Mouse (Mus musculus) left cerebral cortex, adult 9 months (tissue): ENCODE data around the gene Exoc6.

Source experiments
- DNase-seq, 2 experiments: peaks; one replicate each; pipeline ENCODE4 v3.0.0; 2022; ENCODE audit warnings: low spot score in 2 of 2

Exoc6 gene

DNA sequence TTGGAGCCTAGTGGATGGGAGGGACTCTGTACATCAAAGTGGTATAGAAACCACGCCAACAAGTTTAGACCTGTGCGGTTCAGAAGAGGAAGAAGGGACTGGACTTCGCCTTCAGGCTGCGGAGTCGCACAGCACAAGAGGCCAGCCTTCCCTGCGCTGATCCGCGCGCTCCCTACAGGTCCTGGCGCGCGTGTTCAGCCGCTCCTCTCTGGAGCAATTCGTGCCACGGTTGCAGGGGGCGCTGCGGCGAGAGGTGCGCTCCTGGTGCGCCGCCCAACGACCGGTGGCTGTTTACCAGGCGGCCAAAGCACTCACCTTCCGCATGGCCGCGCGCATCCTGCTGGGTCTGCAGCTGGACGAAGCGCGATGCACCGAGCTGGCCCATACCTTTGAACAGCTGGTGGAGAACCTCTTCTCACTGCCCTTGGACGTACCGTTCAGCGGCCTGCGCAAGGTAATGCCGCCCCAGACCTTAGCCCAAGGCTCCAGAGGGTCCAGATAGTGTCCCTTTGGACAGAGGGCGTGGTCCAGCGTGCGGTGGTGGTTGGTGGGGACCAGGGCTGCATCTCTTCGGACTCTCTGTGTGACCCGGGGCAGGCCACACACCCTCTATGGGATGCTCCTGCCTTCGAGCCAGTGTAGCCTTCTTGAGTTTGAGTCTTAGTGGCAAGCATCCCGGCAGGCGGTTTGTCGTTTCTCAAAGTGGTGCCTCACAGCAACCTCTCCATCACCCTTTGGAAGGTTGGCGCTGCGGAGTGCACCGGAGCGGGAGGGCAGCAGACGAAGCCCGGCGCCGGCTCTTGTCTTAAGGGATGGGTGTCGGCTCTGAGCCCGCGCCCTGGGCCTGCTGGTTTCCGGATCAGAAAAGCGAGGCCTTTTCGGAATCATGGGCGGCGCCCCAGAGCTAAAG, 137.0 kb downstream of the Exoc6 start:
- DNase-seq = no peak

DNA sequence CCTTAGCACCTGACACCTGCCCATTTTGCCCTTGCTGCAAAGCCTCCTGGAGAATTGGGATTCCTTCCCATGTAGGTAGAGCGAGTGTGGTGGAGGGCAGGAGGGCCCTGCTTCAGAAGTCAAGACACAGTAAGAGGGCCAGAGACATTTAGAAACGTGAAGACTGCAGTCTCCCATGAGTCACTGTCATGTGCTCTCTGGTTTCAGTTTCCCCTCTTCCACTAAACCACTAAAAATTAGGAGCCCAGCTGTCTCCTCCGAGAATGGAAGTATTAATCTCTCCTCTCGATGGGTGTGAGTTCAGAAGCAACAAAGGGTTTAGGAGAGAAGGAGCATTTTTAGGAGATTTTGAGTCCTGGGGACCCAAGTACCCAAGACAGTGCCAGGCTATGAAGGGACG, 139.3 kb downstream of the Exoc6 start:
- no peak for DNase-seq

DNA sequence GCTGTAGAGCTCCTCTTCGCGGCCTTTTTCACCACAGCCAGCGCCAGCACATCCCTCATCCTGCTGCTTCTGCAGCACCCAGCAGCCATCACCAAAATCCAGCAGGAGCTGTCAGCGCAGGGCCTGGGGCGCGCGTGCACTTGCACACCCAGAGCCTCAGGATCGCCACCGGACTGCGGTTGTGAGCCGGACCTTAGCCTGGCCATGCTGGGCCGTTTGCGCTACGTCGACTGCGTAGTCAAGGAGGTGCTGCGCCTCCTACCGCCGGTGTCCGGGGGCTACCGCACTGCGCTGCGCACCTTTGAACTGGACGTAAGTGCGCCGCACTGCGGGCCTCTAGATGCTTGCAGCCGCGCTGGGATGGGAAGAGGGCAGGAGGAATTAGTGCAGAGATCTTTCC, 140.5 kb downstream of the Exoc6 start:
- no peak for DNase-seq

DNA sequence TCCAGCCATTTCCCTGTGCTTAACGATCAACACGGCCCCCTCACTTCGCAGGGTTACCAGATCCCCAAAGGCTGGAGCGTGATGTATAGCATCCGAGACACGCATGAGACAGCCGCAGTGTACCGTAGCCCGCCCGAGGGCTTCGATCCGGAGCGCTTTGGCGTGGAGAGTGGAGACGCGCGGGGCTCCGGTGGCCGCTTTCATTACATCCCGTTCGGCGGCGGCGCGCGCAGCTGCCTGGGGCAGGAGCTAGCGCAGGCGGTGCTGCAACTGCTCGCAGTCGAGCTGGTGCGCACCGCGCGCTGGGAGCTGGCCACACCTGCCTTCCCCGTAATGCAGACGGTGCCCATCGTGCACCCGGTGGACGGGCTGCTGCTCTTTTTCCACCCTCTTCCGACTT, 142.7 kb downstream of the Exoc6 start:
- no peak for DNase-seq

DNA sequence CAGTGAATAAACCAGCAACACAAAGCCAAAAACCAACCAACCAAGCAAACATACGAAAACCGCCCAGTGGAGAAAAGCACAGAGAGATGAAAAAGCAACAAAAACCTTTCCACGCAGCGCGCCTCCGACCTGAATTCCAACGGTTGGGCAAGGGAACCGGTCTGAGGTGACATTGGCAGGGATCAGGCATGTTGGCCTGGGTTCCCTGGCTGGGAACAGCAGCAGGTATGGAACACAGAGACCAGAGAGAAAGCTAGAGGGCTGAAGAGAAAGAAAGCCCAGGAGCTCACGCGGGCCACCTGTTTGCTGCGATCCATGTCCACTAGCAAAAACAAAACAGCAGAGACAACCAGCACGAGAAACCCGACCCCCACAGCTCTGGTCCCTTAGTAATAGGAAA, 144.9 kb downstream of the Exoc6 start:
- DNase-seq = no peak

DNA sequence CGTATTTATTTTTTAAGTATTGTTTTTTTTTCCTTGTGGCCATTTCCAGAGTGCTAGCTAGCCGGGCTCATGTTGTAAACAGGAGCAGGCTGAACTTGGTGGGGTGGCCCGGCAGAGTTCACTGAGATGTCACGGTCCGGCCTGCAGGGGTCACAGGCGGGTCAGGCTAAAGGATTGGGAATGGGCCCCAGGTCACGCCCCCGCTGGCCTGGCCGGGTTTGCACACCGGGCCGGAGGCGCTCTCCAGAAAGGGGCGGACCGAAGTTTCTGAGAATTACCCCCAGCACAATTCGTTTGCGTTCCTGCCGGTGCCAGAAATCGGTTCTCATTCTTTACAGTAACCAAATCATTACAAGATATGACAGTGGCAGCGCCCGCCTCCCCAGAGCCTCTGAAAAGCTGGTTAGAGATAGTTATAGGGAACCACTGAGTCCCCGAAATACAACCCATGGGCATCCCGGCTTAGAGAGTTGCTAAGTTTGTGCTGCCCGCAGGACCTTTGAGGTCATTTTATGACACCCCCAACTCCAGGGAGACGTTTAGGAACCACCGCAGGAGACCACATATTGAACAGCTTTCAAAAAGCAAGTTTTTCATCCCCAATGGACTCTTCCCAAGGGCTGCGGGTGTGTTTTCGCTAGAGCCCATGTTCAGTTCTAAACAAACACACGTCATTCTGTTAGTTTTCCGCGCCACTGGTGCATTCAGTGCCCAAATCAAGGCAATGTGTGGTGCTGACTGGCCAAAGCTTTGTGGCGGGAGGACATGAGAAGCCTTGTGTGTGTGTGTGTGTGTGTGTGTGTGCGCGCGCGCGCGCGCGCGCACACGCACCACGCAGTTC, 145.8 kb downstream of the Exoc6 start:
- no peak for DNase-seq

DNA sequence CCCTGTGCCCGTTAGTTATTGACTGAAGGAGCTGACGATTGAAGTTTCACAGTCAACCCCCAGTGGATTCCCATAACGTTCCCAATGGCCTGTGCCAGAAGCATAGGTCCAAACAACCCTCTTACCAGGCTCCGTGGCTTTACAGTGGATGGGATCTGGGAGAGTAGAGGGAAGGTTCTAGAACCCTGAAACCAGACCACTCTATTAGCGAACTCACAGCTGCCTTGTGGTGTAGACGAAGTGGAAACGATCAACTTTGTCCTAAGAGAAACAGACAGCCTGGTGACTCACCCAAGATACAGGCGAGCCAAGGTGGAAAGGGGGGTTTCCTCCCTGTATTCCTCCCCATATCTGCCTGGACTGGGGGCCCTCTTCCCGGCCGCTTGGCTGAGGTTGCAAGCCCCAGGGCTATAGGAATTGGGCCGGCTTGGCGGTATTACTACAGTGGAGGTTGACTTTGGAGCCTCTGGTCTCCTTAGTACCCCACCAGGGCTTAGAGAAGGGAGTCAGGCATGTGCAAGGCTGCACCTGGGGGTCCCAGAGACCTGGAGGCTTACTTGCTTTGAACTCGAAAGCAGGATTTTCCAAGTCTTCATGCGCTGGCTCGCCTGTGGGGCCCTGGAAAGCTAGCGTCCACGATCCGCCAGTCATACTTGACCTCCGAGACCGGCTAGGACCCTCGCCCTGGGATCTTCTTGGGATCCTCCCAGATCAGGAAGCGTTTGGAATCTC, 146.6 kb downstream of the Exoc6 start:
- DNase-seq = no peak

DNA sequence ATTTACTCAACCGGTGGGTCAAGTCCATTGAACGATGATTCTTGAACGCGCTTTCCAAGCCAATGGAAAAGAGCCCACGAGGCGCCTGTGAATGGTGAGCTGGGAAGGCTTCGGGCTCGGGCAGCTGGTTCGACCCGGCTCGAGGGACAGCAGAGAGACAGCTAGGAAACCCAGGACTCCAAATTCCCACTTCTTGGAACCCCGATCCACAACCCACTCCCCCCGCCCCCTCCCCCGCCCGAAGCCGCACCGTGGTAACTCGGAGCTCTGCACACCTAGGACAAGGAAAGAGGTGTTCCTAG, 147.1 kb downstream of the Exoc6 start:
- no peak for DNase-seq

DNA sequence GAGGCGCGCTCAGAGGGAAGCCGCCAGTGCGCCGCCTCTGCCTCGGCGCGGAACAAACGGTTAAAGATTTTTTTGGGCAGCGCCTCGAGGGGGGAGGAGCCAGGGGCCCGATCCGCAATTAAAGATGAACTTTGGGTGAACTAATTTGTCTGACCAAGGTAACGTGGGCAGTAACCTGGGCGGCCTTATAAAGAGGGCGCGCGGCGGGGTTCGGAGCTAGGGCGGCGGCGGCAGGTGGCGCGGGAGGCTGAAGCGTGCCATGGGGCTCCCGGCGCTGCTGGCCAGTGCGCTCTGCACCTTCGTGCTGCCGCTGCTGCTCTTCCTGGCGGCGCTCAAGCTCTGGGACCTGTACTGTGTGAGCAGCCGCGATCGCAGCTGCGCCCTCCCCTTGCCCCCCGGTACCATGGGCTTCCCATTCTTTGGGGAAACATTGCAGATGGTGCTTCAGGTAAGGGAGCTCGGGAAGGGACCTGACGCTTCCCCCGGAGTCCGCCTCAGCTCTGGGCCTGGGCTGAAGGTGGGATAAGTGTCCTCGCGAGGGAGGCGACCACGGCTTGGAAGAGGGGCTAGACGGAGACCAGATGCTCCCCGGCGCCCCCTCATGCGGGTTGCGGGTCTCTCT, 147.5 kb downstream of the Exoc6 start, which contains the start of gene Cyp26a1:
Gene Cyp26a1, plus strand, starts transcription at position 148 of the 622 bp plus-strand sequence.
- DNase-seq = no peak

DNA sequence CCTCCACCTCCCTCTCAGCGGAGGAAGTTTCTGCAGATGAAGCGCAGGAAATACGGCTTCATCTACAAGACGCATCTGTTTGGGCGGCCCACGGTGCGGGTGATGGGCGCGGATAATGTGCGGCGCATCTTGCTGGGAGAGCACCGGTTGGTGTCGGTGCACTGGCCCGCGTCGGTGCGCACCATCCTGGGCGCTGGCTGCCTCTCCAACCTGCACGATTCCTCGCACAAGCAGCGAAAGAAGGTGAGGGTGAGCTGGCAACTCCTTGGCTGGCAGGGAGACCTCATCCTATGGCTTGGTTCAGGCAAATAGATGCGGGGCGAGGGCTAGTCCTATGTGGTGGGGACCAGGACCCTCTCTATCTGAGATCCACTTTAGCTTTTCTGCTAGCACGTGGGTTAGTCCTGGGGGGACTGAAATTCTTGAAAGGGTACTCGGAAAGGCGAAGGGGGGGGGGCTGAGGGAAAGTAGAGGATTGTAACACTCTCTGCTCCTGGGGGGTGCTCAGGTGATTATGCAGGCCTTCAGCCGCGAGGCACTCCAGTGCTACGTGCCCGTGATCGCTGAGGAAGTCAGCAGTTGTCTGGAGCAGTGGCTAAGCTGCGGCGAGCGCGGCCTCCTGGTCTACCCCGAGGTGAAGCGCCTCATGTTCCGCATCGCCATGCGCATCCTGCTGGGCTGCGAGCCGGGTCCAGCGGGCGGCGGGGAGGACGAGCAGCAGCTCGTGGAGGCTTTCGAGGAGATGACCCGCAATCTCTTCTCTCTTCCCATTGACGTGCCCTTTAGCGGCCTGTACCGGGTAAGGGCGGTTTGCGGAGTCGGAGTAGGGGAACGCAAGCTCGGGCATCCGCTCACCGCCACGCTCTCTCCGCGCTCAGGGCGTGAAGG, 148.3 kb downstream of the Exoc6 start:
- DNase-seq = no peak

DNA sequence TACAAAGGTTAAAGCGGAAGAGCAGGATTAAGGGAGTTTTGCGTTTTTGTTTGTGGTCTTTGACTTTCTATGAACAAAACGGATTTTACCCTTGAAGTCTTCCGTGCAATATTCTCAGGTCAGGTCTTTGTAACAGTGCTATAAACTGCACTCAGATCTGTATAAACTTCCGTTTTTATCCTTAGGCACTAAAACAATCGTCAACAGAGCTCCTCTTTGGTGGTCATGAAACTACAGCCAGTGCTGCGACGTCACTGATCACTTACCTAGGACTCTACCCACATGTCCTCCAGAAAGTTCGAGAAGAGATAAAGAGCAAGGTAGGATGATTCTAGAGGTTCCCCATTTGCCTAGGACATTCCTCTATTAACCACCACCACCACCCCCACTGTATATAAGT, 149.5 kb downstream of the Exoc6 start:
- DNase-seq = no peak

DNA sequence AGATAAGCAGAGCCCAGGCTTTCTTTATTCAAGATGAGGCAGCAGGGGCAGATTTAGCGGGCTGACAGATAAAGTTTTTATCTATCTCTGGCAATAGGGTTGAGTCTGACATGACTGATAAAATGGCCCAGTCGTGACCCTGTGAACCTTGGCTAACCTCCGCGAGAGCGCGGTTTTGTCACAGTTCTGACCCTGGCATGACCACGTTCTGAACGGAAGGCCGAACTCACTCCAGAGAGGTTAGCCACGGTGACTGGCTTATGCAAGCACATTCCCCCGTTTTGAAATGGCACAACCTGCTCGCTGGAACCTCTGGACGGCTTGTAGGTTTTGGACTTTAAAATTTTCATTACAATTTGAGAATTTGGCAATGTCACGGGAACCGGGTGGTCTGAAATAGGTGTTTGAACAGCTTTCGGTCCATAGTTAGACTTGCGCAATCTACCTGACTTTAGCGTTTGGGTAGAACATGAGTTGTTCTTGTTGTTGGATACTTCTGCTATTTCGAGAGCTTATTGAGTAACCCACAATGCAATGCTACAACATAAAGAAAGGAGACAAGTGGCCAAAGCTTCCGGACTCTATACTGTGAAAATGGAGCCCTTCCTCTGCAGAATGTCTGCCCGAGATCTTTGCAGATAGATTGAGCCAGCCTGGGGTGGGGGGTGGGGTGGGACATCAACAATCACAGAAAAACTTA, 152.3 kb downstream of the Exoc6 start:
- no peak for DNase-seq

DNA sequence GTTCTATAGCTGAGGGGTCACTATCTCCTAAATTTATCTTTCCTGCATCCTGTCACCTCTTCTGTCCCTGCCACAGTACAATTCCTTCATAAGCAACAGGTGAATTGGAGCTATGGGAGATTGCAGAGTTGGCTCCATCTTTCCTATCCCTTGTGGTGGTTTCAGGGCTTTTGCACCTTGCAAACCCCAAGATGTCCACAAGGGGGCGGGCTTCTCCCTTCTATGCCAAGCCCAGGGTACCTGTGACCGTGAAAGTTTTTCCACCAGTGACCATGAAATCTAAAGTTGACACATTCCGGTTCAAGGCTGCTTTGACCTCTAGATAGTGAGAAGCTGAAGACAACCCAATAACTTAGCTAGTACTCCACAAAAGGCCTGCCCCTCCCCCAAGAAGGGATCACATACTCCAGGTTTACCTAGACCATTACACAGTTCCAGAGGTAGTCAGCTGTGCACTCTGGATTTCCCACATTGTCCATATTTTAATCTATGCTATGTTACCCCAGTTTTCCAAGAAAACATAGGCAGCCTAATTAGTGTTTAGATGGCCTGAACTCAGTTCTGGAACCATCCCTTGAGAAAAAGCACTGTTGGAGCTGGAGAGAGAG, 153.8 kb downstream of the Exoc6 start:
- DNase-seq = peak in 1 of 2 experiments; percentile 62

DNA sequence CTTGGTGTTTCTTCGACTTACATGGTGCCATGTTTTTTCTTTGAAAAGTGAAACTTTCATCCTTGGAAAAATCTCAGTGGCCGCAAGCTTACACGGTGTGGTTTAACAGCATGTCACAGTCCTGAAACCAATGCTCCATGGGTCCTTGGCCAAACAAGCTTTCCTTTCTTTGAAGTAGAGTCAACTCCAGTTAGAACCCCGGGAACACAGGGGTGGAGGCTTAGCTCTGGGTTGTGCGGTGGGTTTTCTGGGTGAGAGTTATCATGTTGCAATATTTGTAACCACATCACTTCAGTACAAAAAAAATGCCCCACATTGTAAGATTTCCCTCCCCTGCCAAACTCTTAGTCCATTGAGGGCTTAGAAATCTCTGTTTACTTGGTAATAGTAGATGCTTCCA, 155.5 kb downstream of the Exoc6 start:
- DNase-seq = no peak

DNA sequence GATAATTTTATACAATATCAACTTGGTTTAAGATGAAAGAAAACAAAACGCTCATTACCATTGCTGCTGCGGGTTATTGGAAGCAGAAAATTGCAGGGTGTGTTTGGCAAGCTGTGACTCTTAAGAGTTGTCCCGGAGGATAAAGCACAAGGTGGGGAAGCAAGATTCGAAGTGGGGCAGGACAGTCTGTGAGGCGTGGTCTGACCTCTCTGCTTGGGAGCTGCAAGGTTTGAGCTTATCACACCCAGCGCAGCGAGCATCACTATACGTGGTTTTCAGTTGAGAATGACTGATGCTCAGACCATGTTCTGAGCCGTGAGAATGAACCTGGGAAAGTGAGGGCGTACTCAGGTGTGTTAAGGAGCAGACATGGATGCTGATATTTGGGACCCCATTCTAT, 164.5 kb downstream of the Exoc6 start:
- DNase-seq = no peak

DNA sequence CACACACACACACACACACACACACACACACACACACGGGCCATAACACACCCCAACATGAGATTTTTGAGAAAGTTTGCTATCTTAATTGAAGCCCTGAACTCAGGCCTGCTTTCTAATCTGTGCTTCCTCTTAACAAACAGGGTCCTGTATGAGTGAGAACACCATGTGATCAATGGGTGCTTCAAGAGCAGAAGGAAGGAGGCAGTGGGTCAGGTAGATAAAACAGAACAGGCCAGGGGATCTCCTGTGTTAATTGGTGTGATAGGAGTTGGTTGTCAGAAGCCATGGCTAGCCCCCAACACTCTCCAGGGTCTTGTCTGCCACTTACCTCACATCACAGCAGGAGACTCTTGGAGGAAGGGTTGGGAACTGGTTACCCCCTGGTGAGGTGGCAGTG, 165.8 kb downstream of the Exoc6 start:
- no peak for DNase-seq

DNA sequence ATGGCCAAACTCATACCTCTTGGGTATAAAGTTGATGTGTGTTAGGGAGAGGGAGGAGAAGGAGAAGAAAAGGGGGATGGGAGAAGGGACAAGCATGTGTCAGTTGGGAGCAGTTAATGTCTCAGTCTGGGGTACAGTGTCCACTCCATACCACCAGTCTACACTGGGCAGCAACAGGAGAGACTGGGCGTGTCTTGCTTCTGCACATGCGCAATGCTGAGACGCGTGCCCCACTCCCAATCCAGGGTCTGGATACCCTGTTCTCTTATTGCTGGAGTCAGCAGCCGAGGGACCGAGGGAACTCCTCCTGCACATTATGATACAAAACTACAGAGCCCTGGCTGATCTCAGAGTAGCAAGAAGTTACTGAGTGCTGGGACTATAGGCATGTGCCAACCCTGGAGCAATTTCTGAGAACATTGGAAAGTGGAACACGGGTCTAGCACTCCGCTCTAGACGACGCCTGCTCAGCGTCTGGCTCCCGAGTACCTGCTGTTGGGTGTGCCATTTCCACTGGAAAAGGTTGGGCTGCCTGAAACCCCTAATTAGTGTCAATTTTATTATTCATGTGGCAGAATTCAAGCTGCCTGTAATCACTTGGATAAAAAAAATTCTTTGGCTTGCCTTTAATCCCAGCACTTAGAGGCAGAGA, 166.4 kb downstream of the Exoc6 start:
- DNase-seq = no peak

DNA sequence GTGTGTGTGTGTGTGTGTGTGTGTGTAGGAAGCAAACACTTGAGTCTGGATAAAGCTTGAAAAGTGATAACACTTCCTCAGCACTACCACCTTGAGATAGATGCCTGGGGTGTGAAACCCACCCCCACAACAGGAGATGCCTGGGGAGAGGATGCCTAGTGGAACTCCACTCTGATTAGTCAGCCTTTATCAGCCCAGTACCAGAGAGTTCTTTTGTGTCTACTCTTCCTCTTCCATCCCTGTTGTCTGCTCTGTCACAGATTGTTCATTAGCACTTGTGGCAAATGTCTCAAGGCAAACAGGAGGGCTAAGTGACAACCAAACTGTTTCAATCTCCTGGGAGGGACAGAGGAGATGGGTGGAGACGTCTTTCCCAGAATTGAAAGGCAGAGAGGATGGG, 168.9 kb downstream of the Exoc6 start:
- no peak for DNase-seq

DNA sequence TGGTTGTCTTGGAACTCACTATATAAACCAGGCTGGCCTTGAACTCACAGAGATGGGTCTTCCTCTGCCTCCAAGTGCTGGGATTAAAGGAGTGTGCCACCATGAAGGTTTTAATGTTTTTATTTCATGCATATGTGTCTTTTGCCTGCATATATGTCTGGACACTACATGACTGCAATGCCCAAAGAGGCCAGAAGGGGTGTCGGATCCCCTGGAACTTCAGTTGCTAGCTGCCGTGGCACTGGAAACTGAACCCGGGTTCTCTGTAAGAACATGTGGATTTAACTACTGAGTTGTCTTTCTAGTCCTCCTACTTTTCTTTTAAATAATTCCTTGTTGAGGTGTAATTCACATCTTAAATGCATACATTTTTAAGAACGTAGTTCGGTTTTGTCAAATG, 174.4 kb downstream of the Exoc6 start:
- DNase-seq = no peak
